Mouse (Mus musculus) spleen, adult 18-20 months (tissue): ENCODE measurements around the gene Hspbp1.

Experiments
- DNase-seq, 2 experiments: peaks; one replicate each; pipeline ENCODE4 v3.0.0; 2022; ENCODE audit warnings: mixed read lengths in 2 of 2

Hspbp1 gene

DNA sequence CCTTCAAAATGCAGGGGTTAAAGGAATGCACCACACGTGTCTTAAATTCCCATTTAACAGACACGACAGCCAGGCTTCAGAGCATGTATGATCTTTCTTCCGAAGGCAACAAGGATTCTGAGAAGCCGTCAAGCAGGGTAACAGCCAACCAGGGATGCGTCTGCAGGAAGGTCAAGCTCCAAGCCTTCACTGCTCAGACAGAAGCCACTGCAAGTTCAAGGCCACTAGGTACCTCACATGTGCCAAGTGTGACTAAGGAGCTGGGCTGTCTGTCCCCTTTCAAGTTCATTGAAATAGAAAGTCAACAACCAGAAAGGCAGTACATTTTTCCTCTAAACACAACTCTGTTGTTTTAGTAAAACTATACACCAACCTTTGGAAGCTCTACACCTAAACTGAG, 18.0 kb downstream of the Hspbp1 start:
- DNase-seq, result no peak

DNA sequence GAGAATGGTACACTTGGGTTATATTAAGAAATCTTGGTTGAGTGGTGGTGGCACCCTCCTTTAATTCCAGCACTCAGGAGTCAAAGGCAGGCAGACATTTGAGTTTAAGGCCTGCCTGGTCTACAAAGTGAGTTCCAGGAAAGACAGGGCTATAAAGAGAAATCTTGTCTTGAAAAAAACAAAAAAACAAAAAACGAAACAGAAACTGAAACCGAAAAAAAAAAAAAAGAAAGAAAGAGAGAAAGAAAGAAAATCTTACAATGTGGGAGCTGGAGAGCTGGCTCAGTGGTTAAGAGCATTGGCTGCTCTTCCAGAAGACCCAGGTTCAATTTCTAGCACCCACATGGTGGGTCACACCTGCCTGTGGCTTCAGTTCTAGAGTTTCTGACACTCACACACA, 21.1 kb downstream of the Hspbp1 start:
- DNase-seq, result no peak

DNA sequence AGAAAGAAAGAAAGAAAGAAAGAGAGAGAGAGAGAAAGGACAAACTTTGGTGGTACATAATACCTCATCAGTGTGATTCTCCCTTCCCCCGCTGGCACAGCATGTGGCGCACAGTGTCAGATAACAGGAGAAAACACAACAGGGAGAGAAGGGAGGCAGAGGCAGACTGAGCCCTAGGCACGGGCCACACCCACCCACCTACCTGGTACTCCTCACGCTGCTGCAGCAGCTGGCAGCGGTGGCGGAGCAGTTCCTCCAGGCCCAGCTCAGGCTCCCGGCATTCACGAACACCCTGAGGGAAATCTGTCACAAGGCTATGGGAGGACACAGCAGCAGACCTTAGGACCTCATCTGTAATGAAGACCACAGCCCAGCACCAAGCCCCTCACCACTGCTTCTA, 21.7 kb downstream of the Hspbp1 start:
- DNase-seq, result no peak

DNA sequence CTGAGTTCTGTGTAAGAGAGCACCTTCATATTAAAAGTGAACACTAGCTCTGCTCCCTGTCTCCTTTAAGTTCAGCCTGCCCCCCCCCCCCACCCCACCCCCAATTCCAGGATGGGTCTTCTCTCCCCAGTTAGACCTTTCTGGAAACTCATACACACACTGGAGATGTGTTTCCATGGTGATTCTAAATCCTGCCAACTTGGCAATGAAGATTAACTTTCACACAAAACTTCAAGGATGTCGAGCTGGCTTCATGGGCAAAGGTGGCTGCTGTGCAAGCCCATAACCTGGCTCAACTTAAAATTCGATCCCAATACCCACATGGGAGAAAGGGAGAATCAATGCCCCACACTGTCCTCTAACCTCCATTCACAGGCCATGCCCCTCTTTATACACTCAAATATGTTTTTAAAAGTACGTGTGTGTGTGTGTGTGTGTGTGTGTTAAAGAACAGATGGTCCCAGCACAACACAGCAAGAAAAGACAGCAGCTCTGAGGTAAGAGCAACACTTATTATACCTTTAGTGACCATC, 24.9 kb downstream of the Hspbp1 start:
- no peak for DNase-seq

DNA sequence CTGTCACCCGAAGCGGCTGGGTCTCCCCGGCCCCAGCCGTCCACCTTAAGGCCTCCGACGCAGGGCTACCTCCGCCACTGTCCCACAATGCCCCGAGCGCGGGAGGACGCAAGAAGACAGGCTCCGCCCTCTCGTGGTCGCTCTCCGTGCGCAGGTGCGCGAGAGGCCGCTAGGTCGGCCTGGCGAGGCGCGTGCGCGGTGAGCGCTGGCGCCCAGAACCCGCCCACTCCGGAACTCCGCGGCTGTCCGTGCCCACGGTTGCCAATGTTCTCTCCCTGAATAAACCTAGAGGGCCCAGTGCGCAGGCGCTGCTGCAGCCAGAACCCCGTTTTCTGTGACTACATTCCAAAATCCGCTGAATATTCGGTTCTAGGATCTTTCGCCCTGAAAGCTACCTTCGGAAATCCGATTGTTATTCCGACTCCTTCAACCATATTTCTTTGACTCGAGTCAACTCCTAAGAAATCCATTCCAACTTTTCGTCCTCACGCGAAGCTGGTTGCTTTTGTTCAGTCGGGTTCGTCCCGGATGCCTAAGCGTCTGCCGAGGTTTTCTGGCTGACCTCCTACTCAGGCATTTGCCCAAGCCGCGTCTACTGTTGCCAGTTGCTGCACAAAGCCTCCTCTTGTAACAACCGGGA, 25.8 kb downstream of the Hspbp1 start, which contains the start of gene Ppp6r1:
Ppp6r1 (minus strand) TSS at position 108 of the 640 bp plus-strand sequence.
- peak; percentile 93 to 96 for DNase-seq

DNA sequence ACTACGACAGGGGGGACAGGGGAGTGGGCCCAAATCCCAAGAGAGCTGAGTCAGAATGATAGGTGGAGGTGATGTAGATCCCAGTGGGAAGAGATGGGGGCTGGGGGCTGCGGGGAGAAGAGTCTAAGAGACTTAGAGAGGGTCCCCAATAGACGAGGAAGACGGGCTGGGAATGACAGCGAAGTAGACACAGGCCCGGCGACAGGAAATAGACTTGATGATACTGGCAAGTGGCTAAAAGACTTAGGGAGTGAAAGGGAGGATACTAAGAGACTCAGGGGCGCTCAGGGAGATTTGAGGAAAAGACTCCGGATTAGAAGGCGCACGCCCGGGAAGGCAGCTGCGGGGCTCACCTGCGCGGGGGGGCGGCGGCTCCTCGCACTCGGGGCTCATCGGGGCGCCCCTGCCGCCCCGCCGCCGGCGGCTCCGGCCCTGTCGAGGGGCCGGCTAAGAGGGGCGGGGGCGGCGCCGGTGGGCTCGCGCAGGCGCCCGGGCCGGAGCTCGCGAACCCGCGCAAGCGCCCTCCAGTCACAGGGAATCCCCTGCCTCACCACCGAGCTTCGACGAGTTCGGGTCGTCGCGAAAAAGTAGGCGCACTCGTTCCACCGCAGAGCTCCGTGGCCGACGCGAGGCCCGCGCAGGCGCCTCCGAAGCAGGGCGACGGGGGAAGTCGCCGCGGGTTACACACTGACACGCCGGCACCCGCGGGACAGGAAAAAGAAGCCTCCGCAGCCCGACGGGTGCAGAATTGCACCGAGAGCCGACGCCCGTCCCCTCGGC, 26.6 kb downstream of the Hspbp1 start:
- DNase-seq, result no peak

DNA sequence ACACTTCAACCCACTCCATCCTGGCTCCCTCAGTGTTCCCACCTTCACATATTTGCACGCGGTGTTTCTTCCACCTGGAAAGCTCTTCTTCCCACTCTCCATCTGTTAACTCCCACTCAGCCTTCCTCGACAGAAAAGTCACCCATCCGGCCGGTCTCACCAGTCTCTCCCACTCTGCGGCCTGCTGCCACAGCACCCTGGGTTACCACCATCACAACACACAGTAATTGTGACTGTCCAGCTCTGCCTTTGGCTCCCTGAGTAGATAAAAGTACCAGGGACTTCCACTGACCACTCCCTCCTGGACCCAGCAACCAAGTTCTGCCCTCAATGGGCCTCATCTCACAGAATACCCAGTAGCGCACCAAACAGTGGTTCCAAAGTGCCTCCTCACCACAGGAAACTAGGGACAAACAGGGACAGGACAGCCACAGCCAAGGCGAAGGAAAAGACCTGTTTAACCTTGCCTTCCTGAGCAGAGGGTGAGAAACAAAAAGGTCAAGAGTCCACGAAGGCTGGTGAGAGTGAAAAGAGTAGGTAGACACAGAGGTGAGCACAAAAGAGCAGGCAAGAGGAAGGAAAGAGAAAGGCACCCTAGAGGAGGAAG, 27.2 kb downstream of the Hspbp1 start:
- no peak for DNase-seq

DNA sequence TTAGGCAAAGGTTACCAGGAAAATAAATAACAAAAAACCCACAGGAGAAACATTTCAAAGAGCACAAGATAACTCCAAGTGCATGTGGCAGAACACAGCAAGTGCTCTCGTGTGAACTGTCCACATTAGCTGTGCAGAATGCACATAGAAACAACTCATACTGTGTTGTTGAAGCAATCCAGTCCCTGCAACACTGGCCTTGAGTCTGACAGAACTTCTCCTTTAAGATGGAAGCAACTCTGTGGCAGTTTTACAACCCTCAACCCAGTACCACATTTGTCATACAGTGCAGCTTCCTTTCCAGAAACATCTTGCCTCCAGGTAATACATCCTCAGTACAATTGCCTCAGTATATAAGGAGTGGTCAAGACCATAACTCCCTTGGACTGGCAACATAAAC, 28.1 kb downstream of the Hspbp1 start:
- DNase-seq, result no peak

DNA sequence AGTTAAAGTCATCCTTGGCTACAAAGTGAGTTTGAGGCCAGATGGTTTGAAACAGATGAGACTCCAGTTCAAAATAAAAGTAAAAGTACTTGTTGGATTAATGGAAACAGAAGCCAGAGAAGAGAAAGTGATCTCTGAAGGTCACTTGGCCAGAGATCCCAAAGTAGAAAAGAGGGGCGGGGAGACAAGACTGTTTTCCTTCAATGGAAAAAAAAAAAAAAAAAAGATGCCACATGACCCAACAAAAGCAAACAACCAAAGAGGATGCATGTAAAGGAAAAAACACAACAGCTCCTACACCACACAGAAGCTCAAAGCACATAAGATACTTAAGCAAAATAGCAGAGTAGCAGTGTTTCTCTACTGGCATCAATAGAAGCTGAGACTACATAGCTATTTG, 29.0 kb downstream of the Hspbp1 start:
- DNase-seq, result no peak

DNA sequence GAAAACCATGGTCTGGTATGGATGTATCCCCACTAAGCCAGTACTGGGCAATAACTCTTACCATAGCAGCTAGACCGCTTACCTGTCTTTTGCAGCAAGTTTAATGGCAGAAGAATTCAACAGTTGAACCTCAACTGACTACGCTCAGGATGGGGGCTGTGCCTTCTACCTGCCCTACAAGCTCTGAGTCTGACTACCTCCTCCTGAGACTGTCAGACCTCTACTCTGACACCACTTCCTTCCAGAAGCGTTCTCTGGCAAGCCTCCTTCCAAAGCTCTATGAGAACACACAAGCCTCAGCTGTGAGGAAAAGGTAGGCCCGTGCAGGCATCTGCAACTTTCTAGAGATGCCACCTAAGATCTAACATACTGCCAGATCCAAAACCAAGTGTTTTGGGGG, 29.5 kb downstream of the Hspbp1 start:
- DNase-seq, result no peak

DNA sequence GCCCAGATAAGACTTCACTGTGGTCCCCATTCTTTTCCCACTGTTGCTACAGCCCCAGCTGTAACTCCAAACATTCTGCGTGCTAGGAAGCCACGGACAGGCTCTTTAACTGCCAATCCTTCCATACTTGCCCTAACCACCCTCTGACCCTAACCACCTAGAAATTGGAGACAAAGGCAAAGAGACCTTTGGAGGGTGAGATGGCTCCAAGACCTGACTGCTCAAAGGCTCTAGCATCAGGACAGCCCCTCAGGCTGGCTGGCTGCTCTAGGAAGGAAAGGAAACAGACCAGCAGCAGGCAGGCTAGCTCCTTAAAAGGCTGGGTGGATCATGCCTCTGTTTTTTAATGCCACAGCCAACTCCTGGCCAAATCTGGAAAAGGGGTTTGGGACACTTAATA, 30.6 kb downstream of the Hspbp1 start:
- DNase-seq, result no peak

DNA sequence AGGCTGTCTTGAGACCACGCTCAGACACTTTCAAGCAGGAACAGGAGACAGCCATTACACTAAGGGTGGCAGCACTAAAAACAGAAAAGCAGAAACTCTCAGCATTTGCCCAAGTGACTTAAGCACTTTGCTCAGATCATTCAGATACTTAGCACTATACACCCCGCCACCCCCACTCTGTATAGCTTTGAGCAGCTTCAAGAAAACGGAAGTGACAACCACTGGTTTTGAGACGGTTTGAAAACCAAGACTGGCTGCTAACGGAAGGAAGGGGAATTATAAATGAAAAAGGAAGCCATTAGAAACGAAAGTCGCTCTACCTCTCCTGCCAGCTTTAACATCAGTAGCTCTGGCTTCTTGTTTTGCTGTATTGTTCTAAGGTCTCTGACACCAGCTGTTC, 31.1 kb downstream of the Hspbp1 start:
- peak; percentile 53 to 67 for DNase-seq

DNA sequence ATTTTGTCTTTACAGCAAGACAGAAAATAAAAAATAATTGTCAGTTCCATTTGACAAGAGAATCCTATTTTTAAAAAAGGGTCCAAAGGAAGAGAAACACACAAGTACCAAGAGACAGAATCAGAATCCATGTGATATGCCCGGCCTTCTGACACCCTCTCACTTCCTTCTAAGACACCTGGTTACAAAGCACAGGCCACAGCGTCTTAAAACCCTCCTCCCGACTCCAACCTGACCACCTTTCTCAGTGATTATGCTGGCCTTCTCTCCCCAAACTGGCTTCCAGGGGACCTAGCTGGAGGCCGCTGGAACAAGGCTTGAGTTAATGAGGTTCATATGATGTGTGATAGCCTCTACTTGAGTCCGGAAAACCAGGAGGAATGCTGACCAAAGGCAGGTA, 31.5 kb downstream of the Hspbp1 start:
- no peak for DNase-seq

DNA sequence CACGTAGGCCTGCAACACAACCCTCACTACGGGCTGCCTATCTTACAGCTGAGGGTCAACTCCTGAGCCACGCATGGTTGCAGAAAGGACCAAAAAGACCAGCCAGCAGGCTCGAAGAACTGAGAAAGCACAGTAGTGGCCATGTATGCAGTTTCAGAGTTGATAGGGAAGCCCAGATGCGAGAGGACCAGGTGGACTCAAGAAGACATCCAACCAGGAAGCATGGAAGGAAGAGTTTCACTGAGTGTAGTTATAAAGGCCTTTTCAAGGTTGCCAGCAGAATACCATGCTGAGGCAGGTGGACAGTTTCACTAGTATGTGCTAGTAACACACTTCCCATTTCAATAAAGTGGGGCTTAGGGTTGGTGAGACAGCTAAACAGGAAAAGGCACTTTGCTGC, 32.1 kb downstream of the Hspbp1 start:
- no peak for DNase-seq

DNA sequence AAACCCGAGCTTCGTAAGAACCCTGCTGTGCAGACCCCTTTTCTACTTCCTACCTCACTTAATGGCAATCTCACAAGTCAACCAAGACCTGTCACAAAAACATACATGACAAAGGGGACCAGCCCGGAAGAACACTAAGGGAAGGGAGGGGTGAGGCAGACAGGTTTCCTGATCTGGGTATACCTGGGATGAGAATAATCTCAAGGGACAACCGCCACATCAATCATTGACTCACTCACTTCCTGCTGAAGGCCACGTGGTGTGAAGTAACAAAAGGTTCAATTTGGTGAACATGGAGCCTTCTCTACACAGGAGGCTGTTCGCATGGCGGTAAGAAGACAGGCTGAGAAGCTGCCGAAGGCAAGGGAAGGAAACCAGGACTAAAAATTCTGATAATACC, 33.3 kb downstream of the Hspbp1 start:
- DNase-seq, result peak in 1 of 2 experiments; percentile 25

DNA sequence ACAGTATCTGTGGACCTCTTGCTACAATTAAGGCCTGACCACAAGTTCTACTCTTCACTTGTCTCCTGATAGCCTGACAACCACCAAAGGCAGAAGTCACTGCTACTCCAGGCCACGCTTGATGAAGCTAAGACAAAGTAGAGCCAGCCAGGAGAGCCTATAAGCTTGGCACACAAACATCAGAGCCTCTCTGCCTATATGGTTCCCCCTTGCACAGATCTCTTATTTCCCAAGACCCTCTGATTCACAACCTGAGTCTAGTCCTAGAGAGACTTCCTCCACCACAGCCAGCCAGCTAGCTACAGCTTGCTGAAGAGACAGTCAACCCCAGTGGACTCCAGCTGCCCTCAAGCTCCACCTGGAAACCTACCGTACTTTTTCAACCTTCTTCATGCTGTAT, 36.9 kb downstream of the Hspbp1 start:
- no peak for DNase-seq

DNA sequence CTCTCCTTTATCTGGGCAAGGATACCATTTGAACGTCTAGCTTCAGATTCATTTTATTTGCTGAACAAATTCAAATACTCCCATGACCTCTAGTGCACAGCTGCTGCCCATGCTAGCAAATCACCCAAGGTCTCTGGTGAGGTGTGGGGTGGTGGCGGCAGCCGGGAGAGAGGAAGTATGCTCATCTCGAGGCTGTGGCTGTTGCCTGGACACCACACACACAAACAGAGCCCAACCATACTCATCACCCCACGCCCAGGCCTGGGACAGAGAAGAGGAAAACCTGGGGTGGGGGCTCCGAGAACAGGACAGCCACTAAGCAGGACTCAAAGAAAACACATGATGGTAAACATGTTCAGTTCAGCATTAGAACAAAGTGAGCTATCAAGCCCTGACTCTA, 37.6 kb downstream of the Hspbp1 start:
- peak; percentile 27 to 40 for DNase-seq

DNA sequence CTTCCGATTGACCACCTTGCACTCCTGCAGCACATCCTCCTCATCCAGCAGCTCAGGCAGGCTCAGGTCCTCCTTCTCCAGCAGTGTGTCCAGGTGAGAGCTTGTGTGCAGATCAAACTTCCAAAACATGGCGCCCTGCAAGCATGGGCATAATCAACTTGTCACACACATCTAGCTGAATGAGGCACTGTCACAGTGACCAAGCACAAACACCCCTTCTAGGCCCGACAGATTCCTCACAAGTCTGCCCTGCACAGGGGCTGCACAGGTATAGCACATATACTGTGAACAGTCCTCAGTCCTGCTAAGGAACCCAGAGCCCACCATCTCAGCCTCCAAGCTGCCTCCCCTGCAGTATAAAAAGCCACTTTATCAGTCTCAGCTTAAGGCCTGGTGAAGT, 38.1 kb downstream of the Hspbp1 start:
- DNase-seq, result no peak

DNA sequence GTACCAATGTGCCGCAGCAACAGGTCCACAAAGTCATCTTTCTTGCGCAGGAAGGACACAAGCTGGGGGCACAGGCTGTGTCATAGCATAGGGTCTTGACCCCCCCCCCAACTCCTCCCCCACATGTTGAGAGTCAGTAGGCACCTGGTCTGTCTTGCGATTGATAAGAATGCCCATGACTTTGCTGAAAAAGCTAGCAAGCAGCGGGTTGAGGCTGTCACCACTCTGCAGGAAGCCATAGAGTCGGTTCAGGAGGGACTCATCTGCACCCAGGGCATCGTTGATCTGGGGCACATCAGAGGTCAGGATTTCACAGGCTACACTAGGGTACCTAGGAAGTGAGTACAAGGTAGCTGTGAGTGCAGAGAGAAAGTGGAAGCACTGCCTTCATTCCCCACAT, 41.6 kb downstream of the Hspbp1 start:
- no peak for DNase-seq

DNA sequence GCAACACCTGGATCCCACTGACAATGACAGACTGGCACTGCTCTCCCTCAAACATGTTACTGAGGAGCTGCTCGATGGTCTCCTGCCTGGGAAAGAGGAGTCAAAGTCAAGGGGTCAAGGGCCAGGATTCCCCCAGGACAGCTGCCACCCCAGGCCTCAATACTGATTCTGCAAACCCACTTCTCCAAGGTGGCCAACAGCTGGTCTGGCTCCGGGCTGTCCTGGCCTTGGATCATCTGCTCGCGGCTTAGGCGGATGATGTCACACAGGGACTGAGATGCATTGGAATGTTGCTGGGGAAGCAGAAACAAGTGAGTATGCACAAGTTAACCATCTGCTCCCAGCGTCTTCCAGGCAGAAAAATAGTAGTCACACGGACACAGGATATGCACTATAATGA, 42.9 kb downstream of the Hspbp1 start:
- no peak for DNase-seq

DNA sequence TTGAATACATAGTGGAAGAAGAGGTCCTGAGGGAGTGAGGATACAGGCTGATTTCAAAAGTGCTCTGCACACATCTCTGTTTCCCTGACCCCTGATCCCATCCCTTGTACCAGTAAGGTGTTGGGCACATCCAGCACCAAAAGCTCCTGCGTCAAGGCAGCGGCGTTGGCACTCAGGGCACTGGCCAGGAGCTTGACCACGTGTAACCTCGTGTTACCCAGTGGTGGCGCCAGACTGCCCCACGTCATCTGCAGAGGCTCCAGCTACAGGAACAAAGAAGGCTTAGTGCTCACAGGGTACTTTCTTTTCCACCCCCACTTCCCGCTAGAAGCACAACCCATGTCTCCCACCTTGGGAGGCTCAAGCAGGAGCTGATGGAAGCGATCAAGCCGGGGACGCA, 43.7 kb downstream of the Hspbp1 start:
- DNase-seq, result no peak

DNA sequence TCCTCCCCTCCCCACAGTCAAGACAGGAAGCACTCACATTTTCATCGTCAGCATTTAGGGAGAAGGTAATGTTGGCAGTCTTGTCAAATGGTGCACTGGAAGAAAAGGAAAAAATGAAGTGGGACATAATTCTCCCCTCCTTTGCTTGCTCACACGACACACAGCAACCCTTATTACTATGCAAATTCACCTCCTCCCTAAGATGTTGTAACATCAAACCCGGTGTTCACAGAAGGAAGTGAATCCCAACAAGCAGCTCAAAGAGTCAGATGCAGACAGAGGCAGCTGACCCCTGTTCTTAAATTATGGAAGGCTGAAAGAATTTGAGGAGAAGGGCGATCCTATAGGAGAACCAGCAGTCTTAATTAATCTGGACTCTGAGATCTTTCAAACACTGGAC, 48.7 kb downstream of the Hspbp1 start:
- DNase-seq, result no peak

DNA sequence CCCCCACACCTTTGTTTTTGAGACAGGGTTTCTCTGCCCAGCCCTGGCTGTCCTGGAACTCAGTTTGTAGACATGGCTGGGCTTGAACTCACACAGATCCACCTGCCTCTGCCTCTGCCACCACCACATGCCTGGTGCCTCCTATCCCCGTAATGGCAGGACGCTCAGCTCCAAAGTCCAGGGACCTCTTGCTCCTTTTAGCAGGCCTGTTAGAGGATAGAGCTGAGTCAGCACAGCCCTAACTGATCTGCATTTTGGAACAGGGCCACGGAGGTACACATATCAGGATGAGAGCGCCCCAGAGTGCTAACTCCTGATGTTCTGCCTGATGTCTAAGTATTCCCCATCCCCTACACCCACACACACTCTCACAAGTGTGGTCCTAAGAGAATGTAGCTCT, 53.8 kb downstream of the Hspbp1 start, which contains the start of gene Tmem86b:
Tmem86b (minus strand) TSS at position 392 of the 400 bp plus-strand sequence.
- DNase-seq, result no peak

DNA sequence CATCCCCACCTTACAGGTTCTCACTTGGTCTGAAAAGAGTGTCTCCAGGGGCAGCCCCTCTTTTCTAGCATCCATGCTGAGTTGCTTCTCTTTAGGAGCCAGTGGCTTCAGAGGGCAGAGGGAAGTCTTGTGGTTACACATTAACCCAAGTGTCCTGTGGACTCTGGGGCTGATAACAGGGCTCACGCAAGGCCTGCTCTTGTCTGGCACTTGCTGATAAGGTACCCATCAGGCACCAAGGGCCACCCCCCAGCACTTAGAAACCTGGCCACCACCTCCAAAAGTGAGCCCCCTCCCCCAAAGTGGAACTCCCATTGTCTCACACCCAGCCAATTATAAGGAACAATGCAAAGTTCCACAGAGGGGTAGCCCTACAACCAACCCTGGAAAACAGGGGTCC, 54.7 kb downstream of the Hspbp1 start:
- no peak for DNase-seq
